Mouse (Mus musculus) adrenal gland (tissue): ENCODE measurements around the gene Clcn1.

Source experiments
- intact Hi-C: fragments of 180-260 bp; cut with DNase I; formaldehyde crosslinking; loops from one replicate; pipeline ENCODE4 v1.15.1; 2025
- long read RNA-seq, 2 experiments: library from polyadenylated mRNA; unstranded; transcript quantifications; one replicate each; pipeline ENCODE4 v2.0.0; 2020; ENCODE audit warnings: borderline replicate concordance in 1 of 2; ENCODE audit not compliant: insufficient replicate concordance in 1 of 2

Clcn1 gene
- long read RNA-seq, experiment 1 = 0 reads
- long read RNA-seq, experiment 2 = 0 reads

DNA sequence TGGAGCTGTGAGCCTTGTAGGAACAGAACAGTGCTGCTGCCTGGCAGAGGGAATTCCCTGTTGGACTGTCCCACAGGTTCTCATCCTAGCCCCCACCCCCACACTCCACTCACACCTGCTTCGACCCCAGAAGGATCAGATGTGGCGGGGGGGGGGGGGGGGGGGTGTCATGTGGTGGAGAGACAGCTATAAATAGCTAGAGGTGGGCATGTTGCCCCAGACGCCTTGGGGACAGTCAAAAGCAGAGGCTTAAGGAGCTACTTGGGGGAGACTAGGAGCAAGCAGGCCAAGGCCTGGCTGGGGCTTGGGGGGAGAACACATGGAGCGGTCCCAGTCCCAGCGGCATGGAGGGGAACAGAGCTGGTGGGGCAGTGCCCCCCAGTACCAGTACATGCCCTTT, at the start of gene Clcn1:
Gene Clcn1 (plus strand): TSS at position 238 of the 400 bp plus-strand sequence.
- intact Hi-C loops = no loop called here

DNA sequence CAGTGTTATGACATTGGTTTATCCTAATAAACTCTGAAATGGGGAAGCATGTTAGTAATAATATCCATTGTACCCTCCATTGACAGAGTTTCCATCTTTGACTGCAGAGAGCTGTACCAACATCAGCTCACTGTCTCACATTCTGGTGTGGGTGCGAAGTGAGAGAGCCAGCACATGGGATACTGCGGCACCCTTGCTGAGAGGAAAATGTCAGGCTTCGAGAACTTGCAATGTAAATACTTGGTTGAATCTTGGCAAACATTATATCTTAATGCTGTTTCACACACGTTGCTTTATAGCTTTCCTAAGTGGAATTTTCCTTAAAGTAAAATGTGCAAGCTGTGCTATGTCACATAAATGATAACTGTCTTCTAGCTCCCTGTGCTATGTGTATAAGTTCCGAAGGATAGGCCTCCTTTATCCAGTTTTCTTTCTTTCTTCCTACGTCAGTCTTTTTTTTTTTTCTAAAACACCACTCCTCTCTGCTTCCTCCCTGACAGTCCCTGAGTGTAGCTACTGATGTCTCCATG, 49.1 kb upstream of the Clcn1 start:
- intact Hi-C loops = no loop called here

DNA sequence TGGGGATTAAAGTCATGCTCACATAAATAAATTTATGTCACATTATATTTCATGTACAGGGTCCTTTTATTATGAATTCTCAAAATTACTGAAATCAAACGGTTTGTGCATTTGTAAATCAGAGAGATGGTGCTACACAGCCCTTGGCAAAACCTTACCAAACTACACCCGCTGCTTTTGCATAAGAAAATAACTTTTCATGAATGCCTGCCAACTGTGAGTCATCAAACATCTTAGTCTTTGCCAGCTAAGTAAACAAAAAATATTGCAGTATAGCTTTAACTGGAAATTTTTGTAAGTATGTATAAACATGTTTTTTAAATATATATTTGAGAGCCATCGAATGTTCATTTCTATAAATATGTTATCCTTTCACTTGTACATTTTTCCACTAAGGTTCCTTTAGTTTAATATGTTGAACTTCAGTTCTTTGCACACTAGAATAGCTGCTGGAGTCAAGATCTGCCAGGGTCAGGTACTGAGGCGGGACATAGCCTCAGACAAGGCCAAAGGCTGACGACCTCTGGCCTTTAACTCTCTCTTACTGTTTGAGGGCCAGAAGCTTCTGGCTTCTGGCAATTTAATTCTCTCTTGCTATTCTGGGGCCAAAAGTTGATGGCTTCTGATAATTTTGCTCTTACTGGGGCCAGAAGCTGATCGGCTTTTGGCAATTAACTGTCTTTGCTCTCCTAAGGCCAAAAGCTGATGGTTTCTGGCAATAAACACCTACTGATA, 45.0 kb upstream of the Clcn1 start:
- intact Hi-C loops = no loop called here

DNA sequence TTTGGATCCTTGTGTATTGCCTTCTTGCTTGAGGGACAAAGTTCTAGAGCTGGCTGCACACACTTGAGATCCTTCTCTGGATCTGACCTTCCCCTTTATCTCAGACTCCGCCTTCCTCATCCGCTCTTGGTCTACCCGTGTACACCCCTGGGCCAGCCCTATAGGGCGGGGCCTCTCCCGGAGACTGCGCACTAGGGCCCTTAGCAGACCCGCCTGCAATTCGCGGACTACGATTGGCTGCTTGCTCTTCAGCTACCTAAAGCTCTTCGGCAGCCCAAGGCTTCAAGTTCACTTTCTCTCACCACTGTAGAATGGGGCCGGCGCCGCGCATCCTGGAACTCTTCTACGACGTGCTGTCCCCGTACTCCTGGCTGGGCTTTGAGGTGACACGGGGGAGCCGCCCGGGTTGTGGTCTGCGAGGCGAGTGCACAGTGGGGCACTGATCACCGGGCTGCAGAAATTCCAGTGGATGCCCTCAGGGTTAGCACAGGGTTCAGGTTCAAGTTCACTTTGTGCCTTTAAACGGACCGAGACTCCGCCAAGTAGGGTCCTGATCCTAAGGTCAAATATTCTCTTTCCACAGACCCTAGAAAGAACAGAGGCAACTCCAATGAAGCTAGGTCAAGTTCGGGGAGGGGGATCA, 40.7 kb upstream of the Clcn1 start, which contains the start of gene Gstk1:
Gene Gstk1 (plus strand): TSS at position 225 of the 643 bp plus-strand sequence.
- intact Hi-C loops = no loop called here

DNA sequence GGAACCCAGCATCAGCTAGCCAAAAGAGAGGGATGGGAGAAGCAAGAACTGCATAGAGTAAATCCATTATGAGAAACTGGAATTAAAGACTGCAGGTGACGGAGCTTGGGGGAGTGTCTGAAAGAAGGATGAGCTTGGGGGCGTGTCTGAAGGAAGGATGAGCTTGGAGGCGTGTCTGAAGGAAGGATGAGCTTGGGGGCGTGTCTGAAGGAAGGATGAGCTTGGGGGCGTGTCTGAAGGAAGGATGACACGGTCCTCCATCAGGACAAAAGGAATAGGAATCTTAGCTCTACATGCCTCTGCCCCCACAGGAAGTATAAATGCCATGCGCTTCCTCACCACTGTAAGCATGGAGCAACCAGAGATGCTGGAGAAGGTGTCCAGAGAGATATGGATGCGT, 39.3 kb upstream of the Clcn1 start:
- intact Hi-C loops = no loop called here

DNA sequence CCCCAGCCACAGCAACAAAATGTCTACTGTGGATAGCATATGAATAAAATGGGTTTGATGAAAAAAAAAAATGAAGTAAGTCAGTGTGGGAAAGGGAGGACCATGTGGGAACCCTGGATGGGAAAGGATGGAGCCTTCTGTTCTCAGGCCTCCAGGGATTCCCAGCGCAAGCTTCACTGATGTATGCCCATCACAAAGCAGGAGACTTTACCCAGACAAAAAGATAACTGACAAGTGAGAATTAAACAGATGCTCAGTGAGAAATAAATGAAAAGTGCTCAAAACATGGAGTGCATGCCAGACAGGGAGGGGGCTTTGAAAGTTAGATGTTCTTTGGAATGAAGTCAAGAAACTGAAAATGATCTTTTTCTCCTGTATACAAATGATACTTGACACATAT, 38.5 kb upstream of the Clcn1 start:
- intact Hi-C loops = no loop called here

DNA sequence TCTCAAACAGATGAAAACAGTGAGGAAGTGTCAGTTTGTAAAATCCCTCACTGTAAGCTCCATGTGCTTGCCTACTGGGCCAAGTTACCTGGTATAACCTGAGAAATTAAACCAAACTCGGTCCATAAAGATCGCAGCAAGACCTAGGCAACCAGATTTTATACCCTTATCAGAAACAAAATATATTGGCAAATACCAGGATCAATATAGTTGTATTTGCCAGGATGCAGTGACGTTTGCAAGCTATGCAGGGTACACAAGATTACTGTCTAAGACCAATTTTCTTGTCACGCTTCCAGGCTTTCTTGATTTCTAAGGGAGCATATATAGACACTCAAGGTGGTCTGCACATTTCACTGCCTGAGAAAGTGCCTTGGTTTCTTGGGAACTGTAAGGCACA, 34.7 kb upstream of the Clcn1 start:
- intact Hi-C loops = no loop called here

DNA sequence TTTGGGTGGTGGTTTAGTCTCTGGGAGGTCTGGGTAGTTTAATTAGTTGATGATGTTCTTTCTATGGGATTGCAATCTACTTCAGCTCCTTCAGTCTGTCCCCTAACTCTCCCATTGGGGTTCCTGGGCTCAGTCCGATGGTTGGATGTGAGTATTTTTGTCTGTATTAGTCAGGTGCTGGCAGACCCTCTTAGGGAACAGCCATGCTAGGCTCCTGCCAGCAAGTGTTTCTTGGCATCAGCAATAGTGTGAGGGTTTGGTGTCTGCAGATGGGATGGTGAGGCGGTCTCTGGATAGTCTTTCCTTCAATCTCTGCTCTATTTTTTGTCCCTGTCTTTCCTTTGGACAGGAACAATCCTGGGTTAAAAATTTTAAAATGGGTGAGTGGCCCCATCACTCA, 33.4 kb upstream of the Clcn1 start:
- intact Hi-C loops = no loop called here

DNA sequence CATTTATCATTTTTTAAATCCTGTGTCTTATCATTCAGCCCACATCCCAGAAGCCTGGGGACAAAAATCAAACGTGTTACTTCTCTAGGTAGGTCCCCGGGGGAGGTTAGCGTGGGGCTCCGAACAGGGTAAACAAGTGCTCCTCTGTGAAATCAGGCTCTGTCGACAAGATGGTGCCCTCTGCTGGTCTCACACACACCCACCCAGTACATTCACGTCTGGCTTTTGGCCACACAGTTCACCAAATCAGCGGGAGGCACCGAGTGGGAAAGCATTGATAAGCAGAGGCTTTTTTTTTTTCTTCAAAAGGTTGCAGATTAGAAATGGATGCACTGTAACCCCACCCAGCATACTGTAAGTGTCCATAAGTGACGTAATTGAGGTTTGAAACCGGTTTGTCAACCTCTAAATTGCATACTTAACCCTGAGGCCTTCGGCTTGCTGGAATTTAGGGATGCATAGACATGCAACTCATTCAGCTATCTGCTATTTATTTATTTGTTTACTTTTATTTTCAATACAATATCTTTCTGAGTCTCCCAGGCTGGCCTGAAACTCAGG, 29.1 kb upstream of the Clcn1 start:
- intact Hi-C loops = no loop called here

DNA sequence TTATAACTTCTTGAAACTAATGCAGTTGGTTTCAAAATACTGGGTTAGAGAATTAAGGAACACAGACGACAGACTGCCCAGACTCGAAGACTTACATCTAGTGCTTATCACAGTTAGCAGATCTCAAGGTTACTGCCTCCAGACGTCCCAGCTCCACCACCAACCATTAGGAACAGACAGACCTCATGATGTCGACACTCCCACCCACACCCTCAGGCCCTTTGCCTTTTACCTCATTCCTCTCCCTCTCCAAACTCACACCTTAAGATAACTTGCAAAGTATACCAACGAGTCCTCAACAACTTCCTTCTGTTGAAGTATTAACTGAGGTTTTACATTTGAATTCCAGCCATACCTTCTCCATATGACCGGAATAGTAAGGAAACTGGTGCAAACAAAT, 26.1 kb upstream of the Clcn1 start:
- intact Hi-C loops = loop anchor here (10.0 kb wide), 2 partner anchors 114 to 324 kb away; partner anchors contain the start of gene Epha1

DNA sequence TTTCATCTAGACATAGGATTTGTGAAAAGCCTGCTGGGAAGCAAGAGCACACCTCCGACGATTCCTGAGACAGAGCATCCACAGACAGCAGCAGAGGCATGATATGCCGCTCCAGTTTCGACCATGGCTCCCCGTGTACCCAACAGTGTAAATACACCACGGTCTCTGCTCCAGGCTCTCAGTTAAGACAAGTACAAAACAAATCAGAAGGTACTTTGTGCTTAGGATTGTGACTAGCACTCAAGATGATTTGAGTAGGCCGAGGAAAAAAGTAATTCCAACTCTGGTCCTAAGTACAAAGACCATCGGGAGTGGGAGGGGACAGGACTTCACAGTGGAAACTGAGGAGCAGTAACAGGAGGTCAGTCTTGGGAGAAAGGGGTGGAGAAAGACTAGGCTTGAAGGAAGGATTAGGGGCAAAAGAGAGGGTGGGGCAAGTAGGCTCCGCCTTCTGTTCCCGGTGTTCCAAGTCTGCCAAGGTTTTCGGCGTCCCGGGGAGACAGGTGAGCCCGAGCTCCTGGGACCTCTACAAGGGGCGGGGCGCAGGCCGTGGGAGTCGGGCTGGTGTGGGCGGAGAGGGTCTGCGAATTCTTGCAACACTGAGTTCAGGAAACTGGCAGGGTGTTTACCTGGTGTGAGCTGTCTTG, 24.8 kb upstream of the Clcn1 start, which contains the start of gene Tmem139:
Gene Tmem139 (plus strand): TSS at position 447 of the 647 bp plus-strand sequence.
- intact Hi-C loops = loop anchor here (10.0 kb wide), 2 partner anchors 113 to 323 kb away; partner anchors contain the start of gene Epha1

DNA sequence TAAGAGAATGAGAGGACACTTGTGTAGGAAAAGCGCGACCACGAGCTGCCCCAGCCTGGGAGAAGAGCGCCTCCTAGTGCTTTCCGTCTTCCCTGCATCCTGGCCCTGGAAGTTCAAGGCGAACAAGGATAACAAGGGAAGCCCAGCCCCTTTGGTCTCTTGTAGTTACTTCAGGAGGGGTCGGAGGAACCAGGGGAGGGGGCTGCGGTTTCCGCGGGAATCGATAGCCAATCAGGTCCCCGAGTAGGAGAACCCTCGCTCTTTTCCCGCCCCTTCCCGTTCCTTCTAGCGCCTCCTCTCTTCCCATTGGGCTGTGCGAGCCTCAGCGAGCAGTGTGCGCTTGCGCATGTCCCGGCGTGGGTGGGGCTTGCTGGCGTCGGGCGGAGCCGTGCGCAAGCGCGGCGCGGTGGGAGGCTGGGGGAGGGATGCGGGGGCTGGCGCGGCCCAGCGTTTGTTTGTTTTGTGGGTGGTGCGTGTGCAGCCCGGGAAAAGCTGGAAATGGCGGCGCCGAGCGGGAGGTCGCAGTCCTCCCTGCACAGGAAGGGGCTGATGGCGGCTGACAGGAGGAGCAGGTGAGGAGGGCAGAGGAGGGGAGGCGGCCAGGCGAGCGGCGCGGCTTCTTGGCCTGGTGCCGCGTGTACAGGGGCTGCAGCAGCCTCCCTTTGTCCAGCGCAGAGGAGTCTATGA, 21.7 kb upstream of the Clcn1 start, which contains the start of gene Casp2:
Gene Casp2 (plus strand): TSS at position 360 of the 687 bp plus-strand sequence.
- intact Hi-C loops = loop anchor here (2.0 to 10.0 kb wide), 3 partner anchors 38 to 320 kb away; partner anchors contain the start of gene Epha1

DNA sequence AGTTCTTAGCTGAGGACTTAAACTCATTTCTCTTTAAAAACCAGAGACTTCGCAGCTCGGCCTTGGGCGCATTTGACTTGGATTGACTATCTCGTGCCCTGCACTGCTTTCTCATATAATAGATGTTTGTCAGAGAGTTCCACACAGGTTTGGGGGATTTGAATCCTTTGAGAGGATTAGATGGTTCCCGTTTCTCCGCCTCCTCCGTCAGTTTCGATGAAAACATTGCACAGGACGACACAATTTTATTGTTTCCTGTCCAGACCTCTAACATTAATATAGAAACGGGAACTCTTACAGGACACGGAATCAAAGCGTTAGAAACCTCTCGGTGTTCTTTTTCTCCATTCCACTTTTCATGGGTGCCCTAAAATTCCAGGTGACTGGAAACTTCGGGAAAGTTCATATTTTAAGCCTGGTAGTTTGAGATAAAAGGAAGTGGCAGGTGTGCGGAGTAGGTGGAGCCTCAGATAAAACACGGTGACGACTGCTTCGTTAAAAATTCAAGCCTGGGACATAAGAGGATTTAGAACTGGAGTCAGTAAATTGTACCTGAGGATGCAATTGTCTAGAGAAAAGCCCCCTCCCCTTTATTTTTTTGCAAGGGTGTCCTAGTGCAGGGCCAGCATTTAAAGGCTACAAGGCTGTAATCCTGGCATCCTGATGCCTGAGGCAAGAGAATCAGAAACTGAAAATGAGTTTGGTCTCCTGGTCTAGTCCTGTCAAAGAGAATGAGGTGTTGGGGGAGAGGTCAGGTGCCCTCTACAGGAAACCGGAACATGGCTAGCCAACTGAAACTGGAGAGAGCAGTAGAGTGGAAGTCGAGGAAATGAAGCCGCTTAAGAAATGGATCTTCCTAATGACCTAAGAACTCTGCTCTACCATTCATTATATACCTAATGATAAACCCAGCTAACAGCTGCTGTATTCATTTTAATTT, 20.8 kb upstream of the Clcn1 start:
- intact Hi-C loops = loop anchor here (2.0 to 10.0 kb wide), 3 partner anchors 39 to 319 kb away; partner anchors contain the start of gene Epha1

DNA sequence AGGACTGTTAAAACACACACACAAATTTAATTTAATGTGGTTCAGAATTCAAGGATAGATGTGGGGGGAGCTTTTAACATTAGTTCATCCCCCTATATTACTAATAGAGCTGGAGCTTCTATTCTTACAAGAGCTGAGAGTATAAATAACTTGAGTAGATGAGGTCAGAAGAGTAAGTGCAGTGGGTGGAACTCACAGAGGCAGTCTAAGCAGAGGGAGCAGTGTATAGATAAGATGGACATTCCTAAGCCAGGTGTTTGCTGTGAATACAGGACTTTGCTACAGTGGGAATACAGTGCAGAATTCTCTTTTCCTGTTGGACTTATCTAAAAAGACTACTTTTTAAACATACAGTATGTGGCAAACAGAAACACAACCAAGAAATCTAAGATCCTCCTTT, 15.7 kb upstream of the Clcn1 start:
- intact Hi-C loops = no loop called here

DNA sequence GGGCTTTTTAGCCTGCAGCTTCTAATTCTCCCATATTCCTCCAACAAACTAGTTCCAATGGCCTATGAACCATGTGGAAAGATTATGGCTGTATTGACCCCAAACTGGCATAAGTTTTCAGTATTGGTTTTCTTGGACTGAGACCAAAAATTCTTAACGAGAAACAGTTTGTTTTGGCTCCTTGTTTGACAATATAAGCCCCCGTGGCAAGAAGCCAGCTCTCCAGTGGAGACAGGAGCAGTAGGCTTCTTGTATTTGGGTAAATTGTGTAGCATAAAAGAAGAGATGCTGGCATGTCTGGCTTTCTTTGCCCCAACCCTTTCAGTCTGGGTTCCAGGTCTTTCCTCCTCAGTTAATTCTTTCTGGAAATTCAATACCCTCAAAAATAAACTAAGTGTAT, 10.3 kb upstream of the Clcn1 start:
- intact Hi-C loops = no loop called here

DNA sequence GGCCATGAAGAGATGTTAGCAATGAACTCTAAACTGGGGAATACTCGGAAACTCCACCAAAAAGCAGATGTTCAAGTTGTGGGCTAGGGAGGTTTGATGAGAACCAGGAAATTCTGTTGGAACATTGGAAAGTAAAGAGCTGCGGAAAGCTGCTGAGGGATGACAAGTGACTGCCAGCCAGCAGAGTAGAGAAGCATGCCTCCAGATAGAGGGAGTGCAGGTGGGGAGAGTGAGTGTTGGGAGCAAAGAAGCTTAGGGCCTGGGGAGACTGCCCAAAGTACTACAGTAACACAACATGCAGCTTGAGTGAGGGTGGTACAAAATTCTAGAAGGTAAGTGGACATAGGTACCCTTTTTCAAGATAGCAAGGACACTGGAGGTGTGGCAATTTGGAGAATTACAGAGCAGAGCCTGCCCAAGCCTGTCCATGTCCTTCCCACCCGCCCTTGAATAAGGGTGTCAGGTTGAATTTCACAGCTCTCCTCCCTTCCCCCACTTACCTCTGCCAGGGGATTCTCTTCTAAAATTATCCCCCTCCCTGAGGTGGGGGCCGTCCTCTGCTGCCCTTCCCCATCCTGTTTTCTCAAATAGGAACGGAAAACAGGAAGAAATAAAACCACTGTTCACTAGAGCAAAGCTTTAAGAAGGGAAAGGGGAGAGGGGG, 3.5 kb upstream of the Clcn1 start:
- intact Hi-C loops = no loop called here

DNA sequence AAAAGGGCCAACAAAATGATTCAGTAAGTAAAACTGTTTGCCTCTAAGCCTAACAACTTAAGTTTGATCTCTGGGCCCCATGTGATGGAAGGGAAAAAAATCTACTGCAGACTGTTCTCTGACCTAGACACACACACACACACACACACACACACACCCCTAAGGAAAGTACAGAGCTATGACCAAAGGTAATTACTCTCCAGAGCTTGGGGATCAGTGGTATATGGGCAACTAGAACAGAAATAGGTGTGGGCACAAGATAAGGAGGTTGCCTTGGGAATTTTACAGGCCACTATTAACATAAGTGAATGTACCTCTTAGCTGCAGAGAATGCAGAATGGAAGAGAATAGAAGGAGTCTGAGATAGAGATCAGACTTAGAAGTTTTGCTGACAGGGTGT, 1.1 kb downstream of the Clcn1 start:
- intact Hi-C loops = no loop called here

DNA sequence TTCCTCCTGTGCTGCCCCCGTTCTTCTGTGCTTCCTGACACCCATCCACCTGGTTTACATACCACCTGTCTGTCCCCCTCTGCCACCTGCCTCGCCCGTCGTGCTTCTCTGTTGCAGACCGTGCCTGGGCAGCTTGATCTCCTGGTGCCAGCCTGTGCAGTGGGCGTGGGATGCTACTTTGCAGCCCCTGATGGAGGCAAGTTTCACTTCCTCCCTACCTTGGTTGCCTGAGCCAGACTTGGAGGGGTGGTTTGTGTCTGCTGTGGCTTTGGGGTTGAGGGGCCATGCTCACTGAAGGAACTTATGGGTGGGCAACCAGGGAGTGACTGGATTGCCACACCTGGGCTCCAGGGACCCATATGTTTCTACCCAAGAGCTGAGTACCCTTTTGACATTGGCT, 6.8 kb downstream of the Clcn1 start:
- intact Hi-C loops = no loop called here

DNA sequence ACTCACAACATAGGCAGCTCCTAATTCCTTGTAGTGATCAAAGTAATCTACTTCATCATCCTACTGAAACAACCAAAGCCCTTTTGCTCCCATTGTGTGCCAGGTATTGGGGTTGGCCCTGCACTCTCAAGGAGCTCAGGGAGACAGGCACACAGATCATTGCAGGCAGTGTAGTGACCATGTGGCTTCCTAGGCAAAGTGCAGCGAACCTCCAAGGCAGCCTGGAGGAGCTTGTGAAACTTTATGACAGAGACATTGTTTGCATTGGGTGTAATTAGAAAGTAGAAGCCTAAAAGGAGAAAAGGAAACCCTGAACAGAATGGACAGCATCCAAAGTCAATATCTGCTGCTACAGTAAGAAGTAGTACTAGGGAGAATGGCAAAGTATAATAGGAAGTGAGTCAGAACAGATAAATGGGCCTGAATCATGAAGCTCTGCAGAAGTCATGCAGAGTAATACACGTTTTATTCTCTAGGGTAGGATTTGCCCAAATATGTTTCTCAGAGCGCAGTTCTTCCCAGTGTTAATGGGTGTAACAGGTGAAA, 9.1 kb downstream of the Clcn1 start:
- intact Hi-C loops = no loop called here
